Mouse (Mus musculus) forebrain, embryonic 15.5 days (tissue): ENCODE results near the gene Lrrn2. TPM values are rescaled to one million over a fixed set of nuclear protein-coding genes. Genes with fewer than 3 reads are reported as not detected.
A peak's percentile ranks its signal among the peaks of the same experiment; 100 is the strongest.

Experiments used
- ATAC-seq: fragments of 200-750 bp; cut with Nextera tagmentation; replicated peaks from 2 replicates; pipeline ENCODE4 v1.8.0; 2017; ENCODE audit warnings: mild to moderate bottlenecking, moderate TSS enrichment, moderate library complexity
- H3K27ac ChIP-seq: fragments of 300-500 bp; sonication (generic); replicated peaks from 2 replicates; pipeline ENCODE4 v1.5.1; 2015; ENCODE audit warnings: mild to moderate bottlenecking, inconsistent platforms
- H3K27me3 ChIP-seq: fragments of 300-500 bp; sonication (generic); 2 replicates; pipeline ENCODE4 v1.6.1; 2015; ENCODE audit warnings: inconsistent platforms
- H3K36me3 ChIP-seq: fragments of 300-500 bp; sonication (generic); 2 replicates; pipeline ENCODE4 v1.6.1; 2015; ENCODE audit warnings: mild to moderate bottlenecking, inconsistent platforms
- H3K4me1 ChIP-seq: fragments of 300-500 bp; sonication (generic); 2 replicates; pipeline ENCODE4 v1.6.1; 2015; ENCODE audit warnings: inconsistent platforms
- H3K4me2 ChIP-seq: fragments of 300-500 bp; sonication (generic); replicated peaks from 2 replicates; pipeline ENCODE4 v1.6.1; 2015; ENCODE audit warnings: mild to moderate bottlenecking, inconsistent platforms
- H3K4me3 ChIP-seq: fragments of 300-500 bp; sonication (generic); 2 replicates; pipeline ENCODE4 v1.5.1; 2015; ENCODE audit warnings: mild to moderate bottlenecking, inconsistent platforms
- H3K9ac ChIP-seq: fragments of 300-500 bp; sonication (generic); replicated peaks from 2 replicates; pipeline ENCODE4 v1.6.1; 2015; ENCODE audit warnings: mild to moderate bottlenecking, inconsistent platforms
- H3K9me3 ChIP-seq: fragments of 300-500 bp; sonication (generic); 2 replicates; pipeline ENCODE4 v1.6.1; 2016; ENCODE audit warnings: inconsistent platforms
- WGBS: fragments of 180-500 bp; shearing (Covaris S2); methylation state at CpG from one replicate; pipeline ENCODE4 v1.1.7; 2015; ENCODE audit warnings: mixed read lengths; 5-methylcytosine and 5-hydroxymethylcytosine counted together
- polyA plus RNA-seq: library from polyadenylated mRNA; unstranded; fragments of >200 nt; fragmentation: Nextera tagmentation; extraction: Ambion mirVana; gene quantifications from 2 replicates; pipeline ENCODE4 v1.2.1, GENCODE M21; 2015

The Lrrn2 gene
- polyA plus RNA-seq, 1 experiment from 2014 or later = 50.3 TPM

DNA sequence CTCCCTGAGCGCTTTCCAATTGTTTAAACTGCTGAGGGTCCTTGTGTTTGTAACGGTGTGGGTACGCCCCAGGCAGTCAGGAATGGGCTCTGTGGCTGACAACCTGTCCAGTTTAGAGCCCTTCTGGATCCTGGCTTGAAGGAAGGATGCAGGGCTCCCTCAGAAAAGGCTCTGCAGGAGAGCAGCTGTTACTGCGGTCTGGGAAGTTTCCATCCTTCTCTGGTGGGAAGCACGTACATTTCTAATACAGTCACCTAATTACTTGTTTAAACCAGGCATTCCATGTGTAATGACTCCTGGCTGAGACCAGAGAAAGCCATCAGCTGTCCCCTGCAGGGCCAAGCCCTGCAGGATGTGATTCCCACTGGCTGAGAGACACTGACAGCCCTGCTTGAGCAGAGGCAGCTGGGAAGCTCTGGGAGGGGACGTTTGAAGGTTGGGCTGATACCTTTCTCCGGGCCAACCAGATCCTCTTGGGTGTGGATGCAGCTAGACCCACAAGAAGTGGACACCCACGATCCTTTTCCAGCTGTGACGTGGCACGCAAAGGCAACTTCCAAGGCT is 38.1 kb downstream of the Lrrn2 start:
- Histone ChIP-seq H3K36me3 (no peaks in the 10 kb centered on the region), H3K9ac (no peak overlapping the region), H3K9me3 (no peaks in the 10 kb centered on the region), H3K4me1 (peaks cover 61% of the 10 kb centered on the region), H3K27me3 (no peaks in the 10 kb centered on the region), H3K27ac (peak overlapping the region; percentile 62), H3K4me3 (no peak overlapping the region), H3K4me2 (no peak overlapping the region)
- ATAC-seq = no peak
- 18% methylated on average over 10 of the region's 10 CpGs for WGBS

DNA sequence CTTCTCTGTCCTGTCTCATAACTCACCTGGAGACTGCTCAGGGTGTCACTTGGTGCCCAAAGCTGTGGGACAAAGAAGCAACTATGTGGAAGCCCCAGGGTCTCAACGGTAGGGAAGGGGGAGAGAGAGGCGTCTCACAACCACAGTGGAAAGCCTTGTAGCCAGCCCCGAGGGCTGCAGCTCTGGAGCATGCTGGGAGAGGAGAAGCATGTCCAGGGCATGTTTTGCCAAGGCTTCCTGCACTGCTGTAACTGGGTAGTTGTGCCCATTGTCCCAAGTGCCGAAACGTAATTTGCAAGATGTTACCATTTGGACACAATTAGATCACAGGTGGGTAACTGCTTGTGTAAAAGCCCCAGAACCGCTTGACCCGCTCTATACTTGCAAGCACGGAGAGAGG is 39.2 kb downstream of the Lrrn2 start:
- ATAC-seq = no peak
- Histone ChIP-seq H3K4me2 (no peak overlapping the region), H3K9ac (no peak overlapping the region), H3K4me1 (peaks cover 61% of the 10 kb centered on the region), H3K9me3 (no peaks in the 10 kb centered on the region), H3K36me3 (no peaks in the 10 kb centered on the region), H3K27ac (no peak overlapping the region), H3K27me3 (no peaks in the 10 kb centered on the region), H3K4me3 (no peak overlapping the region)
- WGBS = 78% methylated on average over 8 of the region's 8 CpGs

DNA sequence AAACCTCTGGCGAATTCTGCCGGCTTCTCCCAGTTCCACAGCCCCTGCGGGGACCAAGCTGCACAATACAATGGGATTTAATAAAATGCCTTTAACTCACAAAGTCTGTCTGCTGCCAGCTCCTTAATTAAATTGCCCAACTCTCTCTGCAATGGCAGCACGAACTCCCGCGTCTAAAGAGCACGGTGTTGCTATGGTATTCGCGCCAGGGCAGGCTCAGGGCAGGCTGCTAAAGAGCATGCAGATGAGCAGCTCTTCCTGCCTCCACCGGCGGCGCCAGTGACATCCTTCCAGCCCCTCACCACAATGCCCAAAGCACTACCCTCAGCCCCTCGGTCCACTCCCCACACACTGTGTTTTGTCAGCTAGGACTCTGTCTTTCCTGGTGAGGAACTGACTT is 41.0 kb downstream of the Lrrn2 start:
- Histone ChIP-seq H3K9ac (0 out of 2 replicates have a peak overlapping the region, but pooled peaks have one; percentile 24), H3K4me2 (peak overlapping the region; percentile 19; the same call in 1 of the 2 replicates), H3K27ac (peak overlapping the region; percentile 72), H3K27me3 (no peaks in the 10 kb centered on the region), H3K4me3 (no peak overlapping the region), H3K9me3 (no peaks in the 10 kb centered on the region), H3K4me1 (peaks cover 56% of the 10 kb centered on the region), H3K36me3 (no peaks in the 10 kb centered on the region)
- 1% methylated on average over 13 of the region's 13 CpGs for WGBS
- ATAC-seq = peak; percentile 47

DNA sequence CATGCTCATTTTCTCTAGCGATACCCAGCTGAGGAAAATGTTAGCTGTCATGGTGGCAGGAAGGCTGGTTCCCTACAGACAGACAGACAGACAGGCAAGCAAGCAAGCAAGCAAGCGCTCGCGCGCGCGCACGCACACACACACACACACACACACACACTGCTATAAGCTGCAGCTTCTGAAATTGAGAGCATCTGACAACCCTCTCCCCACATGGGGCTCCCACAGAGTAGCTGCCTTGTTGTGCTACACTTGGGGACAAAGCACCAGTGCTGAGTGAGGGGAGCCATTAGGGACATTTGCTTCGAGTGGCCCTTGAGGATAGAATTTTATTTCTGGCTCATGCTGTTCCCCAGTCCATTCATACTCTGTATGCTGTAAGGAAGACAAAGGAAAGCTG is 42.2 kb downstream of the Lrrn2 start:
- Histone ChIP-seq H3K27ac (peak overlapping the region; percentile 72), H3K9me3 (no peaks in the 10 kb centered on the region), H3K4me2 (no peak overlapping the region), H3K4me3 (no peak overlapping the region), H3K27me3 (no peaks in the 10 kb centered on the region), H3K4me1 (peaks cover 45% of the 10 kb centered on the region), H3K36me3 (no peaks in the 10 kb centered on the region), H3K9ac (no peak overlapping the region)
- 36% methylated on average over 9 of the region's 9 CpGs for WGBS
- ATAC-seq = peak; percentile 30; the same call in 1 of the 2 replicates

DNA sequence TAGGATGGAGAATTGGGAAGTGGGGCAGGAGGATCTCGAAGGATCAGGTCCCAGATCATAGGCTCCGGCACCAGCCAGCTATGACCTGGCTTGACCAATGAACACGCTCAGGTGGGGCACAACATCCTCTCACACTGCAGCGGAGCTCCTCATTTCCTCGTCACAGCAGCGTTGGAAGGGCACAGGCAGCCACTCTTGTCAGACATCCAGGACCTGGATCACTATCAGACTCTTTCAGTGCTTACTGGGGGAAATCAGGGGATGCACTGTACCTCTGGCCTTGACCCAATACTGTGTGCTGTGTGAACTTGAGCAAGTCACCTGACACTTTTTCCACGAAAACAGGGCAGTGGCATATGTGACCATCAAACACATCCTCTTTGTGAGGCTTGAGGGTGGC is 45.2 kb downstream of the Lrrn2 start:
- H3K36me3 ChIP-seq = no peaks in the 10 kb centered on the region
- no peaks in the 10 kb centered on the region for H3K27me3 ChIP-seq
- H3K4me3 ChIP-seq = no peak overlapping the region
- no peaks in the 10 kb centered on the region for H3K9me3 ChIP-seq
- H3K4me1 ChIP-seq = peaks cover 33% of the 10 kb centered on the region
- WGBS = 88% methylated on average over 7 of the region's 7 CpGs
- no peak for ATAC-seq
- no peak overlapping the region for H3K9ac ChIP-seq
- H3K27ac ChIP-seq = no peak overlapping the region
- H3K4me2 ChIP-seq = no peak overlapping the region

DNA sequence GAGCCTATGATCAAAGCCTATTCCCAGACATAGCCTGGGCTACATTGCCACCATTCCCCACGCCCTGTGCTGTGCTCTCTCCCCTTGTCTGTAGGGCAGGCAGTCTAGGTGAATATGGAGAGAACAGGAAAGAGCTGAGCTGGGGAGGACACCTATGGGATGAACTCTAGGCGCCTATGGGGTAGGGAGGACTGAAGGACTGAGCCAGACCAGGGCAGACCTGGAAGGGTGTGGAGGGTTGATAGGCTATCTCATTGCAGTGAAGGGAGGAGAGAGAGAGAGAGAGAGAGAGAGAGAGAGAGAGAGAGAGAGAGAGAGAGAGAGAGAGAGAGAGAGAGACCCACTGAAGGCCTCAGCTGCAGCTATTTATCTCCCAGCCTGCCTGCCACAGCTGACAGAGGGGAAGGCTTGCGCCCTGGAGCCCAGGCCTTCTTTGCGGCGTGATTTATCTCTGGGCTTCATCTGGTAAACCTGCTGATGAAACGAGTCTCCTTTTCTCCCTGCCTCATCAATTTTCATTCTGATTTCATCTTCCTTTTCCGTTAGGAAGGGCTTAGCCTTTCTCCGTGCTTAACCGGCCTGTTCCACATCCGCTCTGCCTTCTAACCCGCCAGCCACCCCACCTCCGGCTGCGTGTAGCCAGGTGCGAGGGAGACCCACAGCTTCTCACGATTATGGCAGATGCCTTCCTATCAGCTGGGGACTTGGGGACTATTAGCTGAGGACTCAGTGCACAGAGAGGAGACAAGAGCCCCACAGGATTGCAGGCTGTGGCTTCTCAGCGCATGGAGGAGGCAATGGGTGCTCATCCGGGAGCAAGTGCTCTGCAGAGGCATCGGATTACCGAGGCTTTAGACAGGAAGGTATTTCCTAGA is 48.2 kb downstream of the Lrrn2 start:
- peaks cover 6% of the 10 kb centered on the region; the same call in 1 of the 2 replicates for H3K4me1 ChIP-seq
- no peaks in the 10 kb centered on the region for H3K36me3 ChIP-seq
- H3K9me3 ChIP-seq = no peaks in the 10 kb centered on the region
- H3K4me3 ChIP-seq = no peak overlapping the region
- no peaks in the 10 kb centered on the region for H3K27me3 ChIP-seq
- 54% methylated on average over 19 of the region's 19 CpGs for WGBS
- no peak overlapping the region for H3K4me2 ChIP-seq
- no peak overlapping the region for H3K9ac ChIP-seq
- peak overlapping the region; percentile 43 for H3K27ac ChIP-seq
- ATAC-seq = no peak

DNA sequence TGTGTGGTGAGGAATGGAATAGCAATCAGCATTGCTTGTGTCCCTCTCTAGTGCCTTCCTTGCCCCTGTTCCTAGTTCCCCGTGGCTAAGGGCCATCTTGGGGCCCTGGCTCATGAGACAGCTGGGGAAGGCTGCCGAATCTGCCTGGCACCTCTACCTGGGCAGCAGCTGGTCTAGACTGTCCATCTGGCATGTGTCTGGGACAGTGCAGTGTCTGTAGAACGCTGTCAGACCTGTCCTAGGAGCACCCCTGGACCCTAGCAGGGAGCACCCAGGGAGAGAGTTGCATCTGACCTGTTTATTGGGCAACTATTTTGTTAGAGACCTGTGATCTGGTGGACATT is 48.8 kb downstream of the Lrrn2 start:
- H3K4me1 ChIP-seq = peaks cover 6% of the 10 kb centered on the region; the same call in 1 of the 2 replicates
- no peaks in the 10 kb centered on the region for H3K36me3 ChIP-seq
- WGBS = 53% methylated on average over 3 of the region's 3 CpGs
- H3K9ac ChIP-seq = no peak overlapping the region
- H3K4me2 ChIP-seq = no peak overlapping the region
- 0 out of 2 replicates have a peak, but pooled peaks have one; percentile 26 for ATAC-seq
- H3K27me3 ChIP-seq = no peaks in the 10 kb centered on the region
- H3K27ac ChIP-seq = peak overlapping the region; percentile 43
- no peaks in the 10 kb centered on the region for H3K9me3 ChIP-seq
- H3K4me3 ChIP-seq = no peak overlapping the region

DNA sequence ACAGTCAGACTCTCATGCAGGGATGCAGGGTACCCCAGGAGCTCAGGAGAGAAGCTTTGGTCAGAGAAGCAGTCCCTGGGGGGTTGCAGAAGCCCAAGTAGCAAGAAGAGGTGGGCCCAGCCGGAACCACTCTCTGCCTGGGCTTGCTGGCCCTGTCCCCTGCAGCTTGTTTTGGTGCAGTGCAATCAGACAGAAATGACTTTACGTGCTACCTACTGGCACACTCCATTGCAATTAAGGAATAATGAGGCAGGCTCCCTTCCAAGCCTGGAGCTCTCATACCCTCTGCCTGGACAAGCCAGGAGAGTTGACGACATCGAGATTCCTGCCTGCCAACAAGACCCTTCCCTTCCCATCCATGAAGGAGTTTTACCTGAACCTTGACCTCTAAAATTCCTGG is 50.2 kb downstream of the Lrrn2 start:
- Histone ChIP-seq H3K4me3 (no peak overlapping the region), H3K27ac (no peak overlapping the region)

DNA sequence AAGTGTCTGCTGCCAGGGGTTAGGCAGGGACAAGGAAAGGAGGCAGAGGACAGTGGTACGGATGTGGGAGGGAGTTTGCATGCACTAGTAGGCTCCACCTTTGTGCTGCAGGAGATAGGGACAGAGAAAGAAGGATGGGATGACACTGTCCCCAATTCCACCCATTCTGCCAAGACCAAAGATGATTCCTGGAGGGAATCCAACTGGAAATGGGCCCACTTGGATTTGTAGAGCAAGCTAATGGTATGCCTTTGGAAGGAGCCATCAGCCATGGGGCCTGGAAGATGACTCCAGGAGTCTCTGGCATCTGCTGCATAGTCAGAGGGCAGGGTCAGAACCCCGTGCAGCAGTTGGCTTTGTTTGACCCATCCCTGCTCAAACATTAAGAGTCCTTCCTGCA is 52.3 kb downstream of the Lrrn2 start:
- Histone ChIP-seq H3K27me3 (no peaks in the 10 kb centered on the region), H3K4me3 (no peak overlapping the region), H3K9ac (no peak overlapping the region), H3K9me3 (no peaks in the 10 kb centered on the region), H3K4me2 (no peak overlapping the region), H3K4me1 (peaks cover 20% of the 10 kb centered on the region; the same call in 1 of the 2 replicates), H3K36me3 (peaks cover 2% of the 10 kb centered on the region), H3K27ac (no peak overlapping the region)
- 71% methylated on average over 2 of the region's 2 CpGs for WGBS
- ATAC-seq = no peak

More for the DNA sequence above, 50.2 kb downstream of the Lrrn2 start:
- Histone ChIP-seq H3K4me2 (no peak overlapping the region), H3K9me3 (no peaks in the 10 kb centered on the region), H3K27me3 (no peaks in the 10 kb centered on the region), H3K36me3 (no peaks in the 10 kb centered on the region), H3K9ac (no peak overlapping the region), H3K4me1 (peaks cover 20% of the 10 kb centered on the region; the same call in 1 of the 2 replicates)
- 0 out of 2 replicates have a peak, but pooled peaks have one; percentile 15 for ATAC-seq
- WGBS = 55% methylated on average over 4 of the region's 4 CpGs

DNA sequence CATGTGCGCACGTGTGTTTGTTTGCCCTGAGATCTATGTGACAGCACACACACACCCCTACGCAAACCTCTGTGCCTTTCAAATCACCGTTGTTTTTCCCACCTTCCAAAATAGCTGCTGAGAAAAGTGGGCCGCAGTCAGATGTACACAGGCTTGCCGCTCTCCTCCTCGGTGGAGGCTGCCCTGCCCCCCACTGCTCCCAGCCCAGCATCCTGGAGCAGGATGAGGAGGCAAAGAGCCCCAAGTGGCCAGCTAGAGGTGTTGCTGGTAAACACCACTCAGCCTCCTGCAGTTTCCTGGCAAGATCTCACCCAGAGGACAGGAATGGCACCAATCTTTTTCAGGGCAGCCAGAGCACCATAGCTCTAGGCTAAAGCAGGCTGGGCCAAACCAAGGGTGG is 54.8 kb downstream of the Lrrn2 start:
- no peak overlapping the region for H3K9ac ChIP-seq
- no peaks in the 10 kb centered on the region for H3K27me3 ChIP-seq
- peaks cover 20% of the 10 kb centered on the region for H3K36me3 ChIP-seq
- ATAC-seq = peak; percentile 70
- H3K4me1 ChIP-seq = peaks cover 13% of the 10 kb centered on the region; the same call in 1 of the 2 replicates
- 24% methylated on average over 7 of the region's 7 CpGs for WGBS
- H3K4me2 ChIP-seq = no peak overlapping the region
- H3K4me3 ChIP-seq = no peak overlapping the region
- H3K9me3 ChIP-seq = no peaks in the 10 kb centered on the region
- H3K27ac ChIP-seq = no peak overlapping the region

DNA sequence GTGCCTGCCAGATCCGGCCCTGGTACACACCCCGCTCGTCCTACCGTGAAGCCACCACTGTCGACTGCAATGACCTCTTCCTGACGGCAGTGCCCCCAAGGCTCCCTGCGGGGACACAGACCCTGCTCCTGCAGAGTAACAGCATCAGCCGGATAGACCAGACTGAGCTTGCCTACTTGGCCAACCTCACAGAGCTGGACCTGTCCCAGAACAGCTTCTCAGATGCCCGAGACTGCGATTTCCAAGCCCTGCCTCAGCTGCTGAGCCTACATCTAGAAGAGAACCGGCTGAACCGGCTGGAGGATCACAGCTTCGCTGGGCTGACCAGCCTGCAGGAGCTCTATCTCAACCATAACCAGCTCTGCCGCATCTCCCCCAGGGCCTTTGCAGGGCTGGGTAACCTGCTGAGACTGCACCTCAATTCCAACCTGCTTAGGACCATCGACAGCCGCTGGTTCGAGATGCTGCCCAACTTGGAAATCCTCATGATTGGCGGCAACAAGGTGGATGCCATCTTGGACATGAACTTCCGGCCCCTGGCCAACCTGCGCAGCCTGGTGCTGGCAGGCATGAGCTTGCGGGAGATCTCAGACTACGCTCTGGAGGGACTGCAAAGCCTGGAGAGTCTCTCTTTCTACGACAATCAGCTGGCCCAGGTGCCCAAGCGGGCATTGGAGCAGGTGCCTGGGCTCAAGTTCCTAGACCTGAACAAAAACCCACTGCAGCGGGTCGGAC is 57.4 kb downstream of the Lrrn2 start:
- WGBS = 89% methylated on average over 26 of the region's 26 CpGs
- Histone ChIP-seq H3K4me3 (no peak overlapping the region), H3K27ac (no peak overlapping the region), H3K4me2 (no peak overlapping the region), H3K36me3 (peaks cover 20% of the 10 kb centered on the region), H3K9me3 (no peaks in the 10 kb centered on the region), H3K9ac (no peak overlapping the region), H3K4me1 (peaks cover 13% of the 10 kb centered on the region; the same call in 1 of the 2 replicates), H3K27me3 (no peaks in the 10 kb centered on the region)
- no peak for ATAC-seq

DNA sequence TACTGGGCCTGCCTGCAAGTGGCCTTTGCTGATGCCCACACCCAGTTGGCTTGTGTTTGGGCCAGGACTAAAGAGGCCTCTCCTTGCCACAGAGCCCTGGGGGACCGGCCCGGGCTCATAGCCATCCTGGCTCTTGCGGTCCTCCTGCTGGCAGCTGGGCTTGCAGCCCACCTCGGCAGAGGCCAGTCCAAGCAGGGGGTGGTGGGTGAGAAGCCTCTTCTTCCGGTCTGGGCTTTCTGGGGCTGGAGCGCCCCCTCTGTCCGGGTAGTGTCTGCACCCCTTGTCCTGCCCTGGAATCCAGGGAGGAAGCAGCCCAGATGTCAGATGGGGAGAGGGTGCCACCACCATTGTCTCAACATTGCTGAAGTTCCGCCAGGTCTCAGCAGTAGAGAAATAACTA is 58.9 kb downstream of the Lrrn2 start:
- Histone ChIP-seq H3K27ac (no peak overlapping the region), H3K36me3 (peaks cover 20% of the 10 kb centered on the region), H3K27me3 (no peaks in the 10 kb centered on the region), H3K9me3 (no peaks in the 10 kb centered on the region), H3K4me3 (no peak overlapping the region), H3K4me1 (peaks cover 13% of the 10 kb centered on the region; the same call in 1 of the 2 replicates), H3K9ac (no peak overlapping the region), H3K4me2 (no peak overlapping the region)
- ATAC-seq = no peak
- WGBS = 87% methylated on average over 8 of the region's 8 CpGs
